Mouse (Mus musculus): ENCODE data around the gene Mtm1. TPM values are rescaled to one million over a fixed set of nuclear protein-coding genes. Genes with fewer than 3 reads are reported as not detected.
"Not testable (repeated sequence)": the region's sequence is repeated elsewhere in the genome, so short reads cannot be mapped to it uniquely, and the experiment has no call there.

Gene Mtm1
- total RNA-seq, 2 experiments from 2014 or later = 18.7 to 18.9 TPM

- intact Hi-C loops (cut with DNase I) = no loop called here
- no peak for DNase-seq (ENCODE audit: low spot score)
These were observed 58.4 kb downstream of the Mtm1 start for GRCm38 (mm10) chrX:71268972-71269371.

- no peak for DNase-seq (ENCODE audit: low spot score)
- intact Hi-C loops (cut with DNase I) = no loop called here
These were observed 63.6 kb downstream of the Mtm1 start for GRCm38 (mm10) chrX:71274150-71274549.

GRCm38 (mm10) chrX:71285473-71285872 lies 74.9 kb downstream of the Mtm1 start:
- DNase-seq (ENCODE audit: low spot score) = no peak
- intact Hi-C loops (cut with DNase I) = no loop called here

- intact Hi-C loops (cut with DNase I) = no loop called here
- DNase-seq (ENCODE audit: low spot score) = no peak
These were observed 76.5 kb downstream of the Mtm1 start for GRCm38 (mm10) chrX:71287088-71287487.

- intact Hi-C loops (cut with DNase I) = no loop called here
- DNase-seq (ENCODE audit: low spot score) = no peak
These were observed 83.6 kb downstream of the Mtm1 start for GRCm38 (mm10) chrX:71294191-71294590.

- intact Hi-C loops (cut with DNase I) = no loop called here
- no peak for DNase-seq (ENCODE audit: low spot score)
These were observed 85.4 kb downstream of the Mtm1 start for GRCm38 (mm10) chrX:71296005-71296404.

GRCm38 (mm10) chrX:71302148-71302547 lies 91.6 kb downstream of the Mtm1 start:
- DNase-seq (ENCODE audit: low spot score) = no peak
- intact Hi-C loops (cut with DNase I) = no loop called here

- DNase-seq (ENCODE audit: low spot score) = no peak
- intact Hi-C loops (cut with DNase I) = loop anchor here (2.0 kb wide), 2 partner anchors 260 to 728 kb away; partner anchors contain the start of gene Mamld1
These were observed 100.7 kb downstream of the Mtm1 start for GRCm38 (mm10) chrX:71311229-71311628.

- intact Hi-C loops (cut with DNase I) = no loop called here
- no peak for DNase-seq (ENCODE audit: low spot score)
These were observed 103.8 kb downstream of the Mtm1 start for GRCm38 (mm10) chrX:71314380-71314779.

GRCm38 (mm10) chrX:71352033-71352432 lies 141.5 kb downstream of the Mtm1 start:
- DNase-seq (ENCODE audit: low spot score) = no peak
- intact Hi-C loops (cut with DNase I) = no loop called here

- intact Hi-C loops (cut with DNase I) = no loop called here
- no peak for DNase-seq (ENCODE audit: low spot score)
These were observed 144.8 kb downstream of the Mtm1 start for GRCm38 (mm10) chrX:71355331-71355730.

GRCm38 (mm10) chrX:71361793-71362192 lies 151.2 kb downstream of the Mtm1 start:
- intact Hi-C loops (cut with DNase I); DNase-seq (ENCODE audit: low spot score): not testable (repeated sequence)

- DNase-seq (ENCODE audit: low spot score) = no peak
- intact Hi-C loops (cut with DNase I) = no loop called here
These were observed 153.5 kb downstream of the Mtm1 start for GRCm38 (mm10) chrX:71364062-71364461.

GRCm38 (mm10) chrX:71364554-71364991 lies 154.0 kb downstream of the Mtm1 start, which contains the start of gene Mtmr1:
TSS of gene Mtmr1 (plus strand) at chrX:71364760.
- intact Hi-C loops (cut with DNase I) = no loop called here
- peak; percentile 63 for DNase-seq (ENCODE audit: low spot score)

- intact Hi-C loops (cut with DNase I) = no loop called here
- no peak for DNase-seq (ENCODE audit: low spot score)
These were observed 154.4 kb downstream of the Mtm1 start for GRCm38 (mm10) chrX:71365011-71365410.

Other genes with a start within 250 kb of the Mtm1 start
- gene Mamld1, start 160.5 kb upstream of the Mtm1 start, total RNA-seq (2021) = 1 to 10 TPM; 7.6 to 8.4 TPM
- 10 to 100 TPM; 27.6 to 27.8 TPM for gene Mtmr1, start 154.0 kb downstream of the Mtm1 start, total RNA-seq (2021)